Mouse (Mus musculus) adrenal gland, postnatal 4 days (tissue): ENCODE measurements around the gene Haao. TPM values are rescaled to one million over a fixed set of nuclear protein-coding genes. Genes with fewer than 3 reads are reported as not detected.

Experiments
- DNase-seq, 2 experiments: peaks; one replicate each; pipeline ENCODE4 v3.0.0; 2021 to 2022; ENCODE audit warnings: low spot score in 2 of 2, mixed read lengths in 2 of 2
- total RNA-seq, 2 experiments: library from RNA; stranded (reverse); gene quantifications; 2 replicates each; pipeline ENCODE4 v1.2.3; 2021

The Haao gene
- total RNA-seq, 2 experiments from 2014 or later = 1.3 to 12.9 TPM

DNA sequence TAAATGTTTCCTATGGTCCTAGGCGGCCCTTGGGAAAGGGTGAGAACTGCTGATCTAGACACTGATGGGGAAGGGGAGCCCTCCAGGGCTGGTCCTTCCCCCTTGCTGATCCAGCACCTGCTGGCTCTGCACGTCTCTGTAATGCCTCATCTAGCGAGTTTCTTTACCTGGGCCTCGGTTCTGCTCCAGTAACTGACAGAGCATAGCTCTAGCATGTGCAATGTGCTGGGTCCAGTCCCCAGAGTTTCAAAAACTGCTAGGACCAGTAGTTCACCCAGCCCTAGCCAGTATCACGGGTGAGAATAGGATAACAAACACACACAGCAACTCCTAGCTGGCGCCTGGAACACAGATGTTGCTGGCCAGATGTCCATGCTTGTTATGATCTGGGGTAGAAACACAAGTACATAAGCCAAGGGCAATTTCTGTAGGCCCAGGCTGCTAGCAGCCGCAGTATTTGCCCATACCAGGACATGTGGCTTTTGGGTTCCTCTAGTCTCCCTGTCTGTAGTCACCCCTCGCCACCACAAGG is 10.0 kb downstream of the Haao start:
- DNase-seq = no peak

DNA sequence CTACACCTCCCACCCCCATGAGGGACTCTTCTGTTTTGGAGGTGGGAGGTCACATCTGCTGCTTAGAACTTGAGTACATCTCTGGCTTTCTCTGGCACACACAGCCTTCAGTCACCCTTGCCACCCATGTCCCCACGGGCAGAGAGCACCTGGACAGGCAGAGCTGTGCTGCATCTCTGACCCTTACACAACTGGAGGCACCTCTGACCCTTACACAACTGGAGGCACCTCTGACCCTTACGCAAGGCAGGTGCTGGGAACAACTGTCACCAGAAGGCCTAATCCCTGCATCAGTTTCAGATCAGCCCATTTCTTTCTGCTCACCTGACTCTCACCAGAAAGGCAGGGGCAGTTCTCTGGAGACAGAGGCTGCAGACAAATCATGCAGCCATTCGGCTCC is 11.7 kb downstream of the Haao start:
- no peak for DNase-seq

DNA sequence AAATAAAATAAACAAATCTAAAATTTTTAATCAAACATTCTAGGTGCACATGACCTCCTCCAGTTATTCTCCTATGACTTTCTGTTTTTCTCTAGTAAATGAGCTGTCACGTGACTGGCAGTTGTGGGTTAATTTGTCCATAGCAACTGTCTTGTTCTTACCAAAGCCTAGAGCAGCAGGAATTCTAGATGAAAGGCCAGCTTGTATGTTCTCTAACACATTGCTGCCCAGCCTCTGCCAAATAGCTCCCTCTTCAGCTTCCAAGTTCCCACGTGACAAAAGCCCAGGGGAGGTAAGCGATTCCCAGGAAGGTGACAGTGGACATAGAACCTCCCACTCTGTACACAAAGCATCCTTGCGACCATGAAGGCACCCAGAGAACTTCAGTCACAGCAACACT is 13.6 kb downstream of the Haao start:
- no peak for DNase-seq

DNA sequence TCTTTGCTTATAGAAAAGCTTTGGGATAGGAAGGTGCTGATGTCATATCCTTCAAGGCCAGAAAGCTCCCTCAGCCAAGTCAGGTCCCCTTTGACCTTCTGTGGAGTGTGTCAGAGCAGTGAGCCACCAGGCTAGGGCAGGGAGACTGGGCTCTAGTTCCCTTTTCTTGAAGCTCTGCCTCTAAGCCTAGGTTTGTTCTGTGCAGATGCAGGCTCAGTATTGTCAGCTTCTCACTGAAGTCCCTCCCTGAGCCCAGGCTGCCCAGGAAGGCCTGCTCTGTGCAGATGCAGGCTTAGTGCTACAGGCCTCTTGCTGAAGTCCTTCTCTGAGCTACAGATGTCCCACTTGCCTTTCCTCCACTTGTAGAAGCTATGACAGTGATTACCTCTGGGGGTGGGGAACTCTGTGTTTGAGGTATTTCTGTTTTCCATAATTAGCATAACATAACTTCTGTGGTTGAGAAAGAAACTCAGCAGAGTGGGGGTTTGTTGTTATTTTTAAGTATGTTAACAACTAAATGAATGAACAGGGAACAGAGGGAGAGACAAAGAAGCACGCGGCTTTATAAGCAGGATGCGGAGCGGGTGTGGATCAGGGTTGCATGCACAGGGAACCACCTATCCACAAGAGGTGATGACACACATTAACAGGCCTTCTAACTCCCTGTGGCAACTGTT is 17.0 kb downstream of the Haao start:
- no peak for DNase-seq

DNA sequence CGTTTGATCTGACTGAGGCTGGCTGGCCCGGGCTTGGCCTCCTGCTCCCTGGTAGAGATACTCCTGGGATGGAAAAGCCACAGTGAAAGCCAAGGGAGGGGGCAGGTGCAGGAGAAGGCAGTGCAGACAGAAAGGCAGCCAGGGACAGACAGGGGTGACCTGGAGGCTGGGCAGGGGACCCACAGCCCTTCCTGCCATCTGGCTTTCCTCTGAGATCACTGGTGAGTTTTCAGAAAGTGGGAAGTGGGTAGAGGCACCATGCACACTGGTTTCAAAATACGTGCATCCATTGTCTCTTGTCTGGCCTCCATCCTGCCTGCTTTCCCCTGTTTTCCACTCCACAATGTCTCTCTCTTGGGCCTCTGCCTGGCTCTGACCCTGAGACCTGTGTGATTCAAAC is 18.4 kb downstream of the Haao start:
- no peak for DNase-seq

DNA sequence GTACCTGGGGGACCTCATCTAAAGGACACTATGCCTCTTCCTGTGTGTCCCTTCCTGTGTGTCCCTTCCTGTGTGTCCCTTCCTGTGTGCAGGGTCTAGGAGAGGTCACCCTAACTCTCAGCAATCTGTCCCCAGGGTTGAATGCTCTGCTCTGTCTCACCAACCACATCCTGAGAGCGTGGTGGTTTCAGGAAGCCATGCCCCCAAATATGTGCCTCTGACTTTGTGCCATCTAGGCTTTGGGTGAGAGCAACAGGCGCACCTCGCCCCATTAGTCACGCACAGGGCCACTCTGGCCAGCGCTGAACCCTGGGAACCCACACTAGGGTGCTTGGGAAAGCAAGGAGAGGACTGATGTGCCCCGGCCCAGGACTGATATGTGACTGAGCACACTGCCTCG is 23.9 kb downstream of the Haao start:
- no peak for DNase-seq

DNA sequence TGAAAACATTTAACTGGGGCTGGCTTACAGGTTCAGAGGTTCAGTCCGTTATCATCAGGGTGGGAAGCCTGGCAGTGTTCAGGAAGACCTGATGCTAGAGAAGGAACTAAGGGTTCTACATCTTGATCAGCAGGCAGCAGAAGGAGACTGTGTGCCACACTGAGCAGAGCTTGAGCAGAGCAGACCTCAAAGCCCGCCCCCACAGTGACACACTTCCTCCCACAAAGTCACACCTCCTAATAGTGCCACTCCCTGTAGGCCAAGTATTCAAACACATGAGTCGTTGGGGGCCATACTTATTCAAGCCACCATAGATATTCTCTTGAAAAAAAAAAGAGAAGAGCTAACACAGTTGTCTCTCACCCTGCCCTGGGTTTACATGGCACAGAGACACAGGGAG is 25.9 kb downstream of the Haao start:
- no peak for DNase-seq

DNA sequence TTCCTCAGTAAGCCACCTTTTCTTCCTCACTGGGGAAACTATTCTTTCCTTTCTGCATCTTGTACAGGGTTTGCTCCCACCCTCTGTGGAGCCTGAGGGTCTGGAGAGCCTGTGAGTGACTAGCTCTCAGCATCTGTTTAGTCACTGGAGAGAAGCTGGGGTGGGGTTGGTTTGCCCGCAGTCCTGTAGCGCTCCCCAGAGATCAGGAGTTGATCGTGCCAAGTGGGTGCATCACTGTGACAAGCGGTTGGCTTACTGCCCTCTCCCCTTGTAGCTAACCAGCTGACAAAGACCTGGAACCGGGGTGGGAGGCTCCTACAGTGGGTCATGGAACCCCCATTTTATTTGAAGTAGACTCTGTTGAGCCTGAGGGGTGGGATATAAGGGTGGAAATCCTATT is 27.1 kb downstream of the Haao start:
- DNase-seq = no peak

DNA sequence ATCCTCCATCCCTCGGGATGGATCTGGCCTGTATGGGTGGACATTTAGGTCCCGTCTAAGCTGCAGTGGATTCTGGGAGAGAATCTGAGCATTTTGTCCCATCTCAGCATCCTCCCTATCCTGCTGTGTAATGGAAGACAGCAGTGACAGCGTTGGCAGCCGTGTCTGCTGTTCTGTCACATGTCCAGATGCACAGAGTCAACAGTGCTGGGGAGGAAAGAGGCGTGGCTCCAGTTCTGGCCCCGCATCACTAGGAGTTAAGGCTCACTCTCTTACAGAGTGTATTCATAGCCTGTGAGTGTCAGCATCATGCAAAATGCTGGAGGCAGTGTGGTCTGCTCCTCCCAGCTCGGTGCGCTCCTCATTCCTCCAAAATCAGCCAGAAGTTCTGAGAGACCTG is 28.3 kb downstream of the Haao start:
- no peak for DNase-seq

DNA sequence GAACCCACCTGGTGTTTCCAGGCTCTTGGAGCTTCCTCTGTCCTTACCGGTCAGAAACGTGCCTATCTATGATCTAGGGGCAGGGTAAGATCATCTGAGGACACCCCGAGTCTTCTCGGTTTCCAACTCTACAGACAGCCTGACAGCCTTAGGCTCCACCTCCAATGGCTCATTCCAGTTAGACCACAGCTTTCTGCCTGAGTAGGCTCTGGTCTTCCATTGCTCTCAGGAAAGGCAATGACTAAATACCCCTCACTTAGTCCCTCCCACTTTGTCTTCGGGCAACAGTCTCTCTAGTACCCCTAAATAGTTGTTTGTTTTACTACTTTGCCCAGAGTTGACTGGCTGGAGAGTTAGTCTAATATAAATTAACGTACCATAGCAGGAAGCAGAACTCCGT is 30.8 kb downstream of the Haao start:
- DNase-seq = no peak

DNA sequence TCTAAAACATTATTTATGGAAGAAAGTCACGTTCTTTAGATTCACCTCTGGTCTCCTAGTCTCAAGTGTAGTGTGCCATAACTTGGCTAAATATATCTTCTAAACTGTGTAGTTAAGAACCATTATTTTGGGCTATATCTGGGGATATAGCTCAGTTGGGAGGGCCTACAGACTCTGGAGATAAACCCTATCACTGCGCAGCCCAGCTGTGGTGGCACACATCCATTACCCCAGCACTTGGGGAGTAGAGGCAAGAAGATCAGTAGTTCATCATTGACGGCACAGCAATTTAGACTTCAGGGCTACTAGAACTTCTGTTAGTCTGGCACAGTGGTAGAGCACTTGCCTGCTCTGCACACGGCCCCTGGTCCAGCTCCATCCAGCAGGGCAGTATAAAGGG is 34.7 kb downstream of the Haao start:
- no peak for DNase-seq

DNA sequence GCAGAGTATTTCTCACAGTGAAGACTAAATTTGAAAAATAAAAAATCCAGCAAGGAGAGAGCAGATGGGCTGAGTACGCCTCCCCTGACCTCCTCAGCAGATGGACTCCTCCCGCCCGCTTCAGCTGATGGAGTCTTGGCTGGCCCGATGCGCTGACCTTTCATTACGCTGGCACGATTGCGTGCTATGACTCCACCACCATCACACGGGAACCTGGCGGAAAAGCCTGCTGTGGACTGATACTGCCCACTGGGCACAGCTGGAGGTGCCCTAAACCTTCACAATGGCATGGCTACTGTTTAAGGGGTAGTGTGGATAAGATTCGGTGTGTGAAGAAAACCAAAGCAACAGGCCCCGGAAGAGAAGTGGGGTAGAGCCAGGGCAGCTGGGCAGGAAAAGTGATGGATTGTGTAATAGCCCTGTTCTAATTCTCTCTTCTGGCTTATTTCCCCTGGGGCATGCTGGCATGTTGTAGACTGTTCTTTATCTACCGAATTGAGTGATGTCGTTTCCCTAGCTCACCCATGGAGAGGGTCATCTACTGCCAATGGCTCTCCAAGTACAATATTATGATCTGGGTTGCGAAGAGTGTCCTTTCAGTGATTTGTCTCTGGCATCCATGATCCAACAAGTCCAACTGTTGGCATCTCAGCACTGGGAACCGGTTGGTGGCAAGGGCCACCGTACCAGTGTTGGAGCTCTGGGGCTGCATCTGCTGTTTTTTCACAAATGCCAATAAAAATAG is 35.4 kb downstream of the Haao start:
- DNase-seq = no peak

DNA sequence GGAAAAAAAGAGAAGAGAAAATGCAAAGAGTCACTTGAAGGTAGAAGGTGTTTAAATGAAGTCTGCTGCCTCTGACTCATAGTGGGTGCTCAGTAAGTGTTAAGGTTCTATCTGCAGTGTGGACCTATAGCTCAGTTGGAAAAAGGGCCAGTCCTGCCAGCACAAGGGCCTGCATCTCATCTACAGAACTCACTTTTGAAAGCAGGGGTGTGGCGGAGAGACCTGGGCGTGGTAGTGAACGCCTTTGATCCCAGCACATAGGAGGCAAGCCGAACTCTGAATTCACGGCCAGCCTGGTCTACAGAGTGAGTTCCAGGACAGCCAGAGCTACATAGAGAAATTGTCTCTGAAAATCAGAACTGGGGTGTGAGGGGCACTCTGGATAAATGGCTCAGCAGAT is 37.5 kb downstream of the Haao start:
- no peak for DNase-seq

DNA sequence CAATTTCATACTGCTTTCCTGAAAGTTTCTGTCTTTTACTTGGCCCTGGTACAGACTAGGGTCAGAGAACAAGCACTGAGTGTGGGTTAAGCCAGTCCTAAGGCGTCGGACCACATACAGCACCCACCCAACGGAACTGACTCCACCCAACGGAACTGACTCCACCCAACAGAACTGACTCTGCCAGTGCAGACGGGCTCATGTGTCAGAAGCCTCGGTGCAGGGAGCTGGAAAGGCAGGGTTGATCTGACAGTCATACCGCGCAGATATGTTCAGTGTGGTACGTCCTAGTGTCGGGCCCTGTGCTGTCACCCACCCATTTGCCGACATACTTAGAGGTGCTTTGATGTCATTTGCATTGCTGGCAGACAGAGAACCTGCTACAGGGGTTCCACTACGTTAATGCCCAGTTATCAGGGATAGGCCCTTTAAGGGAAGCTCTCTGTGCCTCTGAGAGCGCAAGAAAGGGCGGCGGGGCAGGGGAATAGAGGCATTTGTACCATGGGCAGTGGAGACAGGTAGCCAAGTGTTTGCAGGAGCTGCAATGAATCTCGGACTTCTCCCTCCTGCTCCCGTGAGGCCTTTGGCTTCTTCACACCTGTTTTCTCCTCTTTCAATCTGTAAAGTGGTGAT is 38.5 kb downstream of the Haao start:
- DNase-seq = no peak

DNA sequence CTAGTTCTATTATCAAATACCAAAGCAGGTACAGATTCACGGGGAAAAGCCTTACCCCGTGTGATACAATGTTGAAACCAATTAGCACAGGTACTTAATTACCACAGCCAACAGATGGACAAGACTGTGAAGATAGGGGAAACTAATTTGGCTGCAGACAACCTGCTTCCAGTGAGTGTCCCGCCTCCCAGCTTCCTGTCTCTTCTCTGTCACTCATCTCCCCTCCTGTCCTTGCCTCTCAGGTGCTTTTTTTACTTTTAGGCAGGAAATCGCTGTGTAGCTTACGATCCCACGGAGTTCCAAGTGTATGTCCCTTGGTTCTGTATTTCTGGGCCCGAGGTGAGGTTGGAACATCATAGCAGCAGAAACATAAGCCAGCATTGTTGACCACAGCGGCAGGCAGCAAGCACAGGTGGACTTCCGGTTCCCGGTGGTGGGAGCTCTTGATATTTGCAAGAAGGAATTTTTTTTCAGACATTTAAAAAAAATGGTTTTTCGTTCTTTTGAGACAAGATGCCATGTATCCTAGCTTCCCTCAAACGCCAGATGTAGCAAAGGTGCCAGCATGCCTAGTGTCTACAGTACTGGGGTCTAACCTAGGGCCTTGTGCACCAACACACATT is 39.2 kb downstream of the Haao start:
- DNase-seq = no peak

DNA sequence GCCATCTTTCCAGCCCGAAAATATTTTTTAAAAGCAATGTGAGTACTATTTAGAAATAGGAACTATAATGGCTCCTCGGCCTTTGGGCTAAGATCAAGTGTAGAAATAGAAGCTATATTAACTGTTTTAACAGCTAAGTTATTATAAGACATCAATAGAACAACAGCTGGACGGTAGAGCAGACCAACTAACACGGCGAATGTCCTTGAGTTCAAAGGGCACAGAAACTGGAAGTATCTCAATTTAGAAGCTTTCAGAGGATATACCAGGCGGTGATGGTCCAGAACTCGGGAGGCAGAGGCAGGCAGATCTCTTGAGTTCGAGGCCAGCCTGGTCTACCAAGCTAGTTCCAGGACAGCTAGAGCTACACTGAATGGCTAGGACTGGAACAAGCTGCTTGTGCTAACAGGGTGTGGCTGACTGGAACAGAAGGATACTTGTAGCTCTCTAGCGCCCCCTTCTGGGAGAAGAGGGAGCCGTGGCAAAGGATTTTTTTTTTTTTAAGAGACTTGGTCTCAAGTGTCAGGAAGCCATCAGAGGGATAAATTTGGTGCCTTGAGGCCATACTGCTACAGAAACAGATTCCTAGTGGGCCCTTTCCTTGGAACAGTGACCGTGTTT is 39.9 kb downstream of the Haao start:
- DNase-seq = peak; percentile 11 to 58

DNA sequence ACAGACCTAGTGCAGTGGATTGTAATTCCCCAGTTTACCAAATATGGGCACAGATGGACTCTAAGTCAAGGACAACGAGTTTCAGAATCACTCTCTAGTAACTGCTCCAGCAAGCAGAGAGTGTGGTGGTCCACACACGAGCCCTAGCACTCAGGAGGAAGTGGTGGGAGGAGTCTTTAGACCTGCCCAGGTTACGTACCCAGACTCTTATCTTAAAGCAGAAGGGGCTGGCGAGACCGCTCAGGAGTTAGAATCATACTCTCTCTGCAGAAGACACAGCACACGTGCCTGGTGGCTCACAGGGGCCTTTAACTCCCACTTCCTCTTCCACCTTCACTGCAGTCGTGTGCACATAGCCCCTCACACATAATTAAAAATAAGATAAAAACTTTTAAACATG is 40.4 kb downstream of the Haao start:
- DNase-seq = no peak

DNA sequence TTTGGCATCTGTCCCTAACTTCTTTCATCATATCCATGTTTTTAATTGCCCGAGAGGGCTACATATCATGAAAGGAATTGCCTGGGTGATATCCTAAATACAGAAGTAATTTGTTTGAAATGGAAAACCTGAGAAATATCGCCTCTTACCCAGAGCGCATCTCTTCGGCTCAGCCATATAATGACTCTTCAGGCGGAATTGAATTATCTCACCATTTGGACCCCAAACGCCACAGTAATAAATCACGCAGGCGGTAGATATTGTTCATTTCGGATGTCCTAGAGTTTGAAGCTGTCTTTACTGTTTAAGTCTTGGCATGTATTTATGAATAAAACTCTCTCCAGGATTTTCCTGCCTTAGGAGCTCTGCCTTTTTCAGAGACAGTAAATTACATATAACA is 42.7 kb downstream of the Haao start:
- DNase-seq = no peak

DNA sequence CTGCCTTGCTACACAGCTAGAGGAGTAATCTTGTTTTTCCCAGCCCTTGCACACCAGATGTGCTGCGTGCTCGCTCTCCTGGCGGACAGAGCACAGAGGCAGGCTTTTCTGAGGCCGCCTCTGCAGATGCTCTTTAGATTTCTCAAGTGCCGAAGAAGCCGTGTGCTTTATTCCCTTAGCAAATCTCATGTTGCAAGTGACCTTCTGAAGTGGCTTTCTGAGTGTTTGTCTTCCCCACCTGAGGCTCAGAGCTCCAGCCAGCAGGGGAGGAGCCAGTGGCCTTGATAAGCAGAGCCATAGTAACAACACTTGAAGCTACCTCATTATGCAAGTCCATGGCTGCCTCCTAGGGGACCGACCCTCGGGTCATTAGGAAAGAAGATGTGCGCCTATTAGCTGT is 43.8 kb downstream of the Haao start:
- DNase-seq = no peak

DNA sequence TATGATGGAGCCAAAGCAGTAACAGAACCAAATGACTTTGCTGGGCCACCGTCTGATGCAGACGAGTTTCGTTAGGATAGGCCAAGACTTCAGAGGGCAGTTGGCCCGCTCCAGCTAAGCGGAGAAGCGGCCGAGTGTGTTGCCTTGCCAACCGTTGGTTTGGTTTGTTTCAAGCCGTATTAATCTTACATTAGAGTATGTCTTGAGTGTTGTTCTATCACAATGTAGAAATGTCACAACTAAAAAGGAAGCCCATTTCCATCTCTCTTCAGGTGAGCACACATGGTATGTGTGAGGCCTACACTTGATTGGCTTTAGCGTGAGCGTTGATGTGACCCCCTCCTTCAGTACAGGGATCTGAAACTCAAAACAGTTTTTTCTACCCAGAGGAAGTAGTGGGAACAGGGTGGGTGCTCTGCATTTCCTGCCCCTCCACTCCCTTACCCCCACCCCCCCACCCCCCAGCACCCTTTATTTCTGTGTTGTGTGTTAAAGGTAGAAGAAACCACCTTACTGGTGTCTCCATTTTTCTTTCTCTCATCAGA is 48.2 kb downstream of the Haao start:
- DNase-seq = no peak

DNA sequence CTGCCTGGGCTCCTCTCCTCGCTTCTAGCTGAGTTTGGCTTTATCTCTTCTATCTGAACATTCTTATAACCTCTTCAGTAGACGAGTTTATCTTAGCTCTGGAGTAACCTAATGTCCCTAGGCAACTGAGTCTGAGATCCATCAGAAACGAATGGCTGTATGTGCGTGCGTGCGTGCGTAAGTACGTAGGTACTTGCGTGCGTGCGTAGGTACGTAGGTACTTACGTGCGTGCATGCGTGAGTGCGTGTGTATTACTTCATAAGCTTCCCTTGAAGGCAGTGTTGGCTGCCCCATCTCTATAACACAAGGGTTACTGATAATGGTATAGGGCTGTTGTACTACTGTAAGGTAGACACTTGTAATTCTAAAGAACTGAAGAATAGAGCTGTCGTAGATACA is 52.6 kb downstream of the Haao start:
- DNase-seq = no peak
